Mouse (Mus musculus) myocyte (in vitro differentiated cells): ENCODE measurements around the gene Mrps7. TPM values are rescaled to one million over a fixed set of nuclear protein-coding genes. Genes with fewer than 3 reads are reported as not detected.

Experiments
- H3K27me3 ChIP-seq: one replicate; pipeline ENCODE4 v1.6.1; 2011; ENCODE audit not compliant: control insufficient read depth, insufficient read depth, insufficient read length
- H3K36me3 ChIP-seq: one replicate; pipeline ENCODE4 v1.6.1; 2011; ENCODE audit not compliant: control insufficient read depth, insufficient read depth
- H3K4me2 ChIP-seq: one replicate; pipeline ENCODE4 v1.6.1; 2011; ENCODE audit warnings: low read depth, control low read depth
- H3K4me3 ChIP-seq: one replicate; pipeline ENCODE4 v1.5.1; 2011; ENCODE audit warnings: mild to moderate bottlenecking, control low read depth, moderate library complexity
- H3K79me2 ChIP-seq: one replicate; pipeline ENCODE4 v1.6.1; 2011; ENCODE audit not compliant: control insufficient read depth, insufficient read depth
- H3ac ChIP-seq: one replicate; pipeline ENCODE4 v1.6.1; 2011; ENCODE audit not compliant: control insufficient read depth, insufficient read length
- CEBPB ChIP-seq: IDR thresholded peaks from 2 replicates; pipeline ENCODE4 v1.6.1; 2011; ENCODE audit warnings: mild to moderate bottlenecking, moderate library complexity; ENCODE audit not compliant: poor library complexity, insufficient read depth, severe bottlenecking
- E2F4 ChIP-seq: IDR thresholded peaks from one replicate; pipeline ENCODE4 v1.6.1; 2011; ENCODE audit warnings: mild to moderate bottlenecking, control low read depth, moderate library complexity; ENCODE audit not compliant: insufficient read depth
- MAX ChIP-seq: IDR thresholded peaks from one replicate; pipeline ENCODE4 v1.6.1; 2011; ENCODE audit warnings: low read depth, mild to moderate bottlenecking, control low read depth
- MYOD1 ChIP-seq, 3 experiments: IDR thresholded peaks; one replicate each; pipeline ENCODE4 v1.6.1; 2011; ENCODE audit warnings: control low read depth in 2 of 3, low read depth in 2 of 3, mild to moderate bottlenecking in 2 of 3, moderate library complexity in 1 of 3; ENCODE audit not compliant: insufficient read length in 2 of 3, control insufficient read depth in 1 of 3
- MYOG ChIP-seq, 3 experiments: IDR thresholded peaks; one replicate each; pipeline ENCODE4 v1.6.1; 2011; ENCODE audit warnings: control low read depth in 2 of 3, low read depth in 2 of 3, mild to moderate bottlenecking in 2 of 3; ENCODE audit not compliant: insufficient read length in 2 of 3, control insufficient read depth in 1 of 3, insufficient read depth in 1 of 3
- POLR2A ChIP-seq: IDR thresholded peaks from one replicate; pipeline ENCODE4 v1.6.1; 2011; ENCODE audit warnings: low read depth, mild to moderate bottlenecking, control low read depth, moderate library complexity; ENCODE audit not compliant: insufficient read length
- POLR2AphosphoS2 ChIP-seq: IDR thresholded peaks from one replicate; pipeline ENCODE4 v1.6.1; 2011; ENCODE audit warnings: low read depth, control low read depth; ENCODE audit not compliant: insufficient read length
- REST ChIP-seq: IDR thresholded peaks from one replicate; pipeline ENCODE4 v1.6.1; 2011; ENCODE audit warnings: mild to moderate bottlenecking, control low read depth, moderate library complexity; ENCODE audit not compliant: insufficient read depth, insufficient read length
- SRF ChIP-seq: IDR thresholded peaks from one replicate; pipeline ENCODE4 v1.6.1; 2011; ENCODE audit warnings: low read depth; ENCODE audit not compliant: control insufficient read depth, insufficient read length
- TCF12 ChIP-seq: IDR thresholded peaks from one replicate; pipeline ENCODE4 v1.6.1; 2011; ENCODE audit warnings: mild to moderate bottlenecking, control low read depth; ENCODE audit not compliant: poor library complexity, insufficient read depth, severe bottlenecking
- TCF3 ChIP-seq: IDR thresholded peaks from one replicate; pipeline ENCODE4 v1.6.1; 2011; ENCODE audit warnings: low read depth, control low read depth; ENCODE audit not compliant: insufficient read length
- USF1 ChIP-seq: IDR thresholded peaks from one replicate; pipeline ENCODE4 v1.6.1; 2011; ENCODE audit warnings: low read depth, mild to moderate bottlenecking, control low read depth, moderate library complexity
- polyA plus RNA-seq: library from polyadenylated mRNA; unstranded; fragments of >200 nt; fragmentation: generic; extraction: Trizol; gene quantifications from one replicate; pipeline ENCODE4 v1.2.1, GENCODE M21; 2012; ENCODE audit warnings: missing spikeins

The Mrps7 gene
- polyA plus RNA-seq, 1 experiment, result 61.5 TPM

DNA sequence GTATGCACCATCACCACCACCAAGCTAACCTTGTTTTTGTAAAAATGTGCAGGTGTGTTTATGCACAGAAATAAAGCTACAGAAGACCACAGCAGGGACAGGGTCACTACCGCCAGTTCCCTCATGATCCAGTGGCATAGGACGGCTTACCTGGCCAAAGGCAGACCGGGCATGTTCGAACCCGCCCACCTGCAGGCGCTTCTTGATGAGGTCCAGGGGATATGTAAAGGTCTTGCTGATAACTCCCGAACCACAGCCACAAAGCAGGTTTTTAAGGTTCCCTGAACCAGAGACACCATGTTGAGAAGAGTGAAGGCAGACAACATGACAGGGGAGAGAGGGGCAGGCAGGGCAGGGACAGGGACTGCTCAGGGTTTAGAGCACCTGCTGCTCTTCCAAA lies 12.6 kb downstream of the Mrps7 start:
- Histone ChIP-seq H3K4me2 (no peak overlapping the region), H3K79me2 (no peaks in the 10 kb centered on the region), H3ac (no peak overlapping the region), H3K4me3 (no peak overlapping the region), H3K27me3 (no peaks in the 10 kb centered on the region), H3K36me3 (no peaks in the 10 kb centered on the region)
- TF ChIP-seq CEBPB, result no peak
- TF ChIP-seq POLR2A, result no peak
- TF ChIP-seq MYOD1 (IDR thresholded peaks at IDR 0.05; ENCODE audit: control insufficient read depth in 1 of 3, insufficient read length in 2 of 3, low read depth in 2 of 3), result no peak
- TF ChIP-seq POLR2AphosphoS2, result no peak
- TF ChIP-seq MYOG (IDR thresholded peaks at IDR 0.05; ENCODE audit: control insufficient read depth in 1 of 3, insufficient read depth in 1 of 3, insufficient read length in 2 of 3, low read depth in 2 of 3), result no peak
- no peak for TF ChIP-seq USF1
- TF ChIP-seq E2F4, result no peak
- no peak for TF ChIP-seq MAX
- TF ChIP-seq TCF12, result no peak
- no peak for TF ChIP-seq TCF3
- no peak for TF ChIP-seq SRF
- TF ChIP-seq REST, result no peak

DNA sequence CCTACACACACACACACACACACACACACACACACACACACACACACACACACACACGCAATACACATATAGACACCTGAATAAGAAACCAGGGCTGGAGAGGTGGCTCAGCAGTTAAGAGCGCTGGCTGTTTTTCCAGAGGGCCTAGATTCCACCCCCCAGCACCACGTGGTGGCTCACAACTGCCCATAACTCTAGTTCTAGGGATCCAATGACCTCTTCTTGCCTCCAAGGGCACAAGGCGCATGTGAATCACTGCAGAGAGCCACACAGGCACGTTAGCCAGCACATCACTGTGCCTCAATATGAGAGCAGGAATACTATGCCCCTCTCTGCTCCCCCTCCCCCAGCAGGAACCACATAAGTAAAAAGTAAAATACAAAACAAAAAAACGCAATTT lies 13.2 kb downstream of the Mrps7 start:
- H3K36me3 ChIP-seq, result no peaks in the 10 kb centered on the region
- no peak for TF ChIP-seq POLR2AphosphoS2
- TF ChIP-seq MAX, result no peak
- no peak for TF ChIP-seq TCF12
- TF ChIP-seq MYOG (IDR thresholded peaks at IDR 0.05; ENCODE audit: control insufficient read depth in 1 of 3, insufficient read depth in 1 of 3, insufficient read length in 2 of 3, low read depth in 2 of 3), result no peak

DNA sequence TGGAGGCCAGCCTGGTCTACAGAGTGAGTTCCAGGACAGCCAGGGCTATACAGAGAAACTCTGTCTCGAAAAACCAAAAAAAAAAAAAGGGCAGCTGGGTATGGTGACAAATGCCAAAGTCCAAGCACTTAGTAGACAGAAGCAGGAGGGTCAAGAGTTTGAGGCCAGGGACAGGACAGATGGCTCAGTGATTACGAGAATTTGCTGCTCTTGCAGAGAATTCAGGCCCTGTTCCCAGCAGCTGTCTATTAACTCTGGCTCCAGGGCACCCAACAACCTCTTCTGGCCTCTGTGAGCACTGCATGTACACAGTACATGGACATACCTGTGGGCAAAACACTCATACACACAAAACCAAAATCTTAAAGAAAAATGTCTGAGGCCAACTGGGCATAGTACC lies 14.3 kb downstream of the Mrps7 start:
- no peak overlapping the region for H3ac ChIP-seq
- no peaks in the 10 kb centered on the region for H3K27me3 ChIP-seq
- no peak overlapping the region for H3K4me3 ChIP-seq
- H3K79me2 ChIP-seq, result no peaks in the 10 kb centered on the region
- TF ChIP-seq REST (no peak), MYOD1 (IDR thresholded peaks at IDR 0.05; ENCODE audit: control insufficient read depth in 1 of 3, insufficient read length in 2 of 3, low read depth in 2 of 3) (no peak), MAX (no peak), CEBPB (no peak), E2F4 (no peak), MYOG (IDR thresholded peaks at IDR 0.05; ENCODE audit: control insufficient read depth in 1 of 3, insufficient read depth in 1 of 3, insufficient read length in 2 of 3, low read depth in 2 of 3) (no peak), POLR2AphosphoS2 (no peak), SRF (no peak), USF1 (no peak), TCF12 (no peak)
- no peaks in the 10 kb centered on the region for H3K36me3 ChIP-seq
- H3K4me2 ChIP-seq, result no peak overlapping the region

More for the DNA sequence above, 13.2 kb downstream of the Mrps7 start:
- H3K79me2 ChIP-seq, result no peaks in the 10 kb centered on the region
- H3K4me3 ChIP-seq, result no peak overlapping the region
- no peak overlapping the region for H3ac ChIP-seq
- H3K4me2 ChIP-seq, result no peak overlapping the region
- H3K27me3 ChIP-seq, result no peaks in the 10 kb centered on the region

DNA sequence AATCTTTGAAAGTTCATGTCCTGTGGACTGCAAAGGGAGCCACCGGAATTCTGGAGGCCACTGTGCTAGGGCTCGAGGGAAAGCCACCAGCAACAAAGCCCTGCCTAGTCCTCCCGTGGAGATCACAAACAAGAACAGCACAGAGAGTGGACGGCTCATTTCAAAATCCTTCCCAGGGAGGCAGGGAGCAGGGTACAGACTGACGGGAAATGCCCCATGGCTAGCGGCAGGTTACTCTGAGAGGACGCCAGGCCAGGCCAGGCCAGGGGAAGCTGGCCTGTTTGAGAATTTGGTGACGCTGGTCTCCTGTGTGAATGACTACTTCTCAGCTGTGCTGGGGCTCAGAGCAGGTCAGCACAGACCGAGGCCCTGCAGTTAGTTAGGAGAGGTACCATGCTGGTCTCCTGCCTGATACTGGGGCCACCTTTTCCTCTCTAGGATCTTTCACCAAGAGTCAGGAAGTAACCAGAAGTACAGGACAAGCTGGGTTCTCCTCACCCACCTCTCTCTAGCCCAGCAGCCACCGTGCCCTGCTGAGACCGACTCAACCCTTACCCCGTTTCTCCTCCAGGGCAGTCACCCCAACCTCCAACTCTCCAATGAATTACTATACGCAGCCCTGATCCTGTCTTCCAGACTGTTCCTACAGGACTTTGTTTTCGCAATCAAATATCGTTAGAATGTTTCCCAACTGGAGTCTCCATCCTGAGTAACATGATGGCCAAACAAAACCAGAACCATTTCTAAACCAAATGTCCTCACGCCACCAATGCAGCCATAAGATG lies 15.2 kb downstream of the Mrps7 start:
- Histone ChIP-seq H3K27me3 (no peaks in the 10 kb centered on the region), H3K4me3 (no peak overlapping the region), H3ac (no peak overlapping the region), H3K79me2 (no peaks in the 10 kb centered on the region), H3K4me2 (no peak overlapping the region), H3K36me3 (no peaks in the 10 kb centered on the region)
- TF ChIP-seq E2F4 (no peak), MAX (no peak)

DNA sequence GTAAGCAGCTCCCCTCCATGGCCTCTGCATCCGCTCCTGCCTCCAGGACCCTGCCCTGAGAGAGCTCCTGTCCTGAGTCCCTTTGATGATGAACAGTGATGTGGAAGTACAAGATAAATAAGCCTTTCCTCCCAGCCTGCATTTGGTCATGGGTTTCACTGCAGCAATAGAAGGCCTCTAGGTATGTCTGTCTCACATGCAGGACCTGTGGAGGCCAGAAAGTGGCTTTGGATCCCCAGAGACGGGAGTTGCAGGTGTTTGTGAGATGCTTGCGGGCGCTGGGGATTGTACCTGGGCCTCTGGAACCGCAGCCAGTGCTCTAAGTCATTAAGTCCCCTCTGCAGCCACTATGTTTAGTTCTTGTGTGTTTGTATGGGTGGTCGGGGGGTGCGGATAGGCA lies 16.2 kb downstream of the Mrps7 start:
- H3K27me3 ChIP-seq, result no peaks in the 10 kb centered on the region
- H3K79me2 ChIP-seq, result no peaks in the 10 kb centered on the region
- H3K4me2 ChIP-seq, result no peak overlapping the region
- no peaks in the 10 kb centered on the region for H3K36me3 ChIP-seq
- H3K4me3 ChIP-seq, result no peak overlapping the region
- no peak overlapping the region for H3ac ChIP-seq
- TF ChIP-seq CEBPB (no peak), TCF12 (no peak), MAX (no peak), POLR2A (no peak), SRF (no peak), TCF3 (no peak), USF1 (no peak), MYOD1 (IDR thresholded peaks at IDR 0.05; ENCODE audit: control insufficient read depth in 1 of 3, insufficient read length in 2 of 3, low read depth in 2 of 3) (no peak), POLR2AphosphoS2 (no peak), REST (no peak)
